Mouse (Mus musculus) heart, postnatal 0 days (tissue): ENCODE data around the gene Trim23.

Experiments used
- CTCF ChIP-seq: IDR thresholded peaks from 2 replicates; pipeline ENCODE4 v1.5.1; 2016; ENCODE audit warnings: antibody characterized with exemption, control low read depth, low read depth
- EP300 ChIP-seq: IDR thresholded peaks from 2 replicates; pipeline ENCODE4 v1.6.1; 2016; ENCODE audit warnings: antibody characterized with exemption, low read depth

DNA sequence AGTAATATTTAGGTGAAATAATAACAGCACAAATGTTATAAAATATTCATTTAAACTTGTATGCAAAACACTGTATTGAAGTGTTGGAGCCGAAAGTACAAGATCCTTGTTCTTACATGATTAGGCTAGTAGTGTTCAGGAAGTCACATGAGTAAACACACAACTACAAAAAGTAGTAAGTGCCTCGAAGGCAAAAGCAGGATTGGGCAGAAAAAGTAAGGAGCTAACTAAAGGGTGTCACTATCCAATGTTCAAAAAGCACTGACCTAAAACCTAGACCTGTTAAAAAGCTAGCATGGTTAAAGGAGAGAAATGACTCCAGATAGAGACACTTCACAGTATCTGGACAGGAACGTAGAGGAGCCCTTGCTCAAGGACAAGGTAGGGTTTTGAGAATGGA lies 48.9 kb downstream of the Trim23 start:
- TF ChIP-seq CTCF (no peak), EP300 (no peak)
